Mouse (Mus musculus): ENCODE results near the gene Cdx2.
A peak's percentile ranks its signal among the peaks of the same experiment; 100 is the strongest.

Cdx2 gene

GRCm38 (mm10) chr5:147293127-147293910 is 13.8 kb downstream of the Cdx2 start:
- DNase-seq (ENCODE audit: low read depth, low spot score) = peak; percentile 80

GRCm38 (mm10) chr5:147292506-147293120 is 14.5 kb downstream of the Cdx2 start:
- no peak for DNase-seq (ENCODE audit: low read depth, low spot score)

GRCm38 (mm10) chr5:147291764-147292505 is 15.1 kb downstream of the Cdx2 start:
- DNase-seq (ENCODE audit: low read depth, low spot score) = no peak

- no peak for DNase-seq (ENCODE audit: low read depth, low spot score)
These were observed 22.7 kb downstream of the Cdx2 start for GRCm38 (mm10) chr5:147284365-147284764.

- no peak for DNase-seq (ENCODE audit: low read depth, low spot score)
These were observed 29.5 kb downstream of the Cdx2 start for GRCm38 (mm10) chr5:147277547-147277925.

GRCm38 (mm10) chr5:147276701-147277546 is 30.1 kb downstream of the Cdx2 start:
- no peak for DNase-seq (ENCODE audit: low read depth, low spot score)

- DNase-seq (ENCODE audit: low read depth, low spot score) = no peak
These were observed 31.3 kb downstream of the Cdx2 start for GRCm38 (mm10) chr5:147275761-147276160.

- no peak for DNase-seq (ENCODE audit: low read depth, low spot score)
These were observed 32.6 kb downstream of the Cdx2 start for GRCm38 (mm10) chr5:147274174-147275141.

GRCm38 (mm10) chr5:147272808-147273345 is 34.2 kb downstream of the Cdx2 start:
- no peak for DNase-seq (ENCODE audit: low read depth, low spot score)

GRCm38 (mm10) chr5:147272046-147272807 is 34.8 kb downstream of the Cdx2 start:
- DNase-seq (ENCODE audit: low read depth, low spot score) = no peak

GRCm38 (mm10) chr5:147270673-147271655 is 36.1 kb downstream of the Cdx2 start:
- DNase-seq (ENCODE audit: low read depth, low spot score) = no peak

GRCm38 (mm10) chr5:147269926-147270672 is 37.0 kb downstream of the Cdx2 start, which contains the start of gene Pdx1:
TSS of gene Pdx1 (plus strand) at chr5:147269959.
- no peak for DNase-seq (ENCODE audit: low read depth, low spot score)

- DNase-seq (ENCODE audit: low read depth, low spot score) = no peak
These were observed 37.7 kb downstream of the Cdx2 start for GRCm38 (mm10) chr5:147269371-147269770.

GRCm38 (mm10) chr5:147268728-147269127 is 38.3 kb downstream of the Cdx2 start:
- DNase-seq (ENCODE audit: low read depth, low spot score) = no peak

- no peak for DNase-seq (ENCODE audit: low read depth, low spot score)
These were observed 39.6 kb downstream of the Cdx2 start for GRCm38 (mm10) chr5:147267434-147267833.

- no peak for DNase-seq (ENCODE audit: low read depth, low spot score)
These were observed 43.1 kb downstream of the Cdx2 start for GRCm38 (mm10) chr5:147263945-147264344.

- DNase-seq (ENCODE audit: low read depth, low spot score) = no peak
These were observed 45.0 kb downstream of the Cdx2 start for GRCm38 (mm10) chr5:147261899-147262541.
